Mouse (Mus musculus) common myeloid progenitor, adult 5-6 weeks (primary cell): ENCODE results near the gene Olfr1353. TPM values are rescaled to one million over a fixed set of nuclear protein-coding genes. Genes with fewer than 3 reads are reported as not detected.
"Not testable (repeated sequence)": the region's sequence is repeated elsewhere in the genome, so short reads cannot be mapped to it uniquely, and the experiment has no call there.

ENCODE experiments used
- ATAC-seq: replicated peaks from 2 replicates; pipeline ENCODE4 v1.8.0; 2016; ENCODE audit warnings: low read depth, mild to moderate bottlenecking, moderate TSS enrichment, inconsistent platforms; ENCODE audit not compliant: poor library complexity, severe bottlenecking
- total RNA-seq: library from RNA; stranded (forward); fragments of 200-1000, 187-1606 nt; gene quantifications from 2 replicates; pipeline ENCODE4 v1.2.3, GENCODE M21; 2017

Olfr1353 gene
- not detected in 2 replicates for total RNA-seq

DNA sequence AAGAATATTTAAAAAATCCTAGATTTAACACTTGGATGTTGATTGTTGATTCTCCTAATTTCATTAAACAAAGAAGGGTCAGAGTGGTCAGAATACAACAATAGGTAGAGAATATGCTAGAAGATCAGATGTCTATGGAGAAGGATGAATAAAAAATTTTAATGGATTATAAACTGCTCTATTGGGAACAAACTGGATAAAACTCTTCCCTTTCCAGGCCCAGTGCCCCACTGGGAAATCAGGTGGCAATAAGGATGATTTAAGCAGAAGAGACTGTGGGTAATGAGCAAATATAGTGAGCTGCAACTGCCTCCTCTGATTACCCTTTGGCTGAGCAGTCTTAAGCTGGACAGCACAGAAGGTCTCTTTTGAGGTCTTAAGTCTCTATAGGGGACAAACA lies at the start of gene Olfr1353:
Gene Olfr1353, plus strand, starts transcription at position 301 of the 400 bp plus-strand sequence.
- ATAC-seq, result not testable (repeated sequence)

DNA sequence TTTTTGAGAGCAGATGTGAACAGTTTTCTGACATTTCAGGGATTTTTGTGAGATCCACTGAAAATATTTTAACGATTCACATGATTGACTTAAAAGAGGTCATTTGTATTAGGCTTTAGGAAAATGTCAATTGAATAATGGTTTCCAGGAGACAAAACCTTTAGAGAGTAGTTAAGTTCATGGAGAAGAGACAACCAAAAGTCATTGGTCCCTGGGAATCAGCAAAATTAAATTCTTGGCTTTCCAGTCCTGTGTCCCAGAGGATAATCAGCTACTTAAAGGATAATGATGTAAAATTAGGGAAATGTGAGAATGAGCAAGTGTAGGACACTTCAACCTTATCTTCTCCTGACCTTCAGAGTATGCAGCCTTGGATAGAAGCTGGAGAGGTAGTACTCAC lies 12.8 kb upstream of the Olfr1353 start, which contains the start of gene Olfr8:
Gene Olfr8, plus strand, starts transcription at position 301 of the 400 bp plus-strand sequence.
- ATAC-seq, result not testable (repeated sequence)

DNA sequence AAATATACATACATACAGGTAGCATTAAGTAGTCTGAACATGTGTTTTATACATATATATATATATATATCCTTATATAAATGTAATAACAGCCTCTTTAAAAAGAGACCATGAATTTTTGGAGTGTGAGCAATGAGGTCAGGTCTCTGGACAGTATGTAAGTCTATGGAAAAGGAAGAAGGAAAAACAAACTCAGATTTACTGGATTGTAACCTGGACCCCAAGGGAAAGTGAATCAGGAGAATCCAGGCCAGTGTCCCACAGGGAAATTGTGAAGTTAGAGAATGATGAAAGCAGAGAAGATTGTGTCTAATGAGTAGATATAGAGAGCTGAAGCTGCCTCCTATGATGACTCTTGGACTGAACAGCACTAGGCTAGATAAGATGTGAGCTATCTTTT lies 17.6 kb downstream of the Olfr1353 start, which contains the start of gene Olfr1352:
Gene Olfr1352, plus strand, starts transcription at position 301 of the 400 bp plus-strand sequence.
- ATAC-seq, result no peak

DNA sequence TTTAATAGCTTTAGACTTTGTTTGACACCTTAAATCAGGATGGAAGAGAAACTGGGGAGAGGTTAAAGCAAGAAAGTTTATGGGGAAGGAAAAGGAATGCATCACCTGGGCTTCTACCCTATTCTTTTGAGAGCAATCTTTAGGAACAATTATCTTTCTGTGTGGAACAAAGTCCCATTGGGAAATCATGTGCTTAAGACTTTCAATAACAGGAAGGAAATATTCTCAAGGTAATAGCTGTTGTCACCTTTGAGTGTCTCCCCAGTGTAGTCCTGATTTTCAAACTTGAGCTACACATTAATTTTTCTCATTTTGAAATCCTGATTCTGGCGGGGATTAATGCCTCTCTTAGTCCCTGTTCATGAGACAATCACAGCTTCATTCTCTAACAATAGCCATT lies 49.1 kb downstream of the Olfr1353 start, which contains the start of gene Olfr1351:
Gene Olfr1351, plus strand, starts transcription at position 301 of the 400 bp plus-strand sequence.
- no peak for ATAC-seq

Other genes with a start within 250 kb of the Olfr1353 start
- gene Casp14, start 245.0 kb upstream of the Olfr1353 start, total RNA-seq, result not detected in 2 replicates
- gene Ccdc105, start 210.2 kb upstream of the Olfr1353 start, total RNA-seq, result not detected in 2 replicates
- not detected in 2 replicates for gene Slc1a6, start 182.8 kb upstream of the Olfr1353 start, total RNA-seq
- gene Olfr1356, start 111.1 kb upstream of the Olfr1353 start, total RNA-seq, result not detected in 2 replicates
- gene Olfr1355, start 87.8 kb upstream of the Olfr1353 start, total RNA-seq, result not detected in 2 replicates
- not detected in 2 replicates for gene Olfr1354, start 50.1 kb upstream of the Olfr1353 start, total RNA-seq
- not detected in 2 replicates for gene Olfr8, start 12.7 kb upstream of the Olfr1353 start, total RNA-seq
- gene Olfr1352, start 17.7 kb downstream of the Olfr1353 start, total RNA-seq, result not detected in 2 replicates
- not detected in 2 replicates for gene Olfr1351, start 49.2 kb downstream of the Olfr1353 start, total RNA-seq
- gene Olfr57, start 65.4 kb downstream of the Olfr1353 start, total RNA-seq, result not detected in 2 replicates
- gene 2610008E11Rik, start 134.3 kb downstream of the Olfr1353 start, total RNA-seq, result 22.5 and 23.9 TPM in 2 replicates
- gene Vmn2r80, start 185.5 kb downstream of the Olfr1353 start, total RNA-seq, result not detected in 2 replicates